Mouse (Mus musculus) granulocyte monocyte progenitor cell, adult 5-6 weeks (primary cell): Measurements from ENCODE around the gene Hnrnpd. TPM values are rescaled to one million over a fixed set of nuclear protein-coding genes. Genes with fewer than 3 reads are reported as not detected.

Source experiments
- ATAC-seq: replicated peaks from 2 replicates; pipeline ENCODE4 v1.8.0; 2016; ENCODE audit warnings: mild to moderate bottlenecking, moderate TSS enrichment, inconsistent platforms; ENCODE audit not compliant: poor library complexity, severe bottlenecking
- total RNA-seq, 2 experiments: library from RNA; stranded (forward) in 1 of 2; stranded (reverse) in 1 of 2; fragments of 200-712, 200-1000 nt in 1 of 2; fragments of >200 nt in 1 of 2; fragmentation: Nextera tagmentation in 1 of 2; gene quantifications; 2 replicates each; pipeline ENCODE4 v1.2.3; 2014 to 2017

Gene Hnrnpd
- total RNA-seq, 2 experiments from 2014 or later, result 149 to 418 TPM

- peak; percentile 48 for ATAC-seq
These were observed 4.8 kb downstream of the Hnrnpd start for GRCm38 (mm10) chr5:99973941-99974340.

- ATAC-seq, result no peak
These were observed 18.8 kb downstream of the Hnrnpd start for GRCm38 (mm10) chr5:99959960-99960359.

DNA sequence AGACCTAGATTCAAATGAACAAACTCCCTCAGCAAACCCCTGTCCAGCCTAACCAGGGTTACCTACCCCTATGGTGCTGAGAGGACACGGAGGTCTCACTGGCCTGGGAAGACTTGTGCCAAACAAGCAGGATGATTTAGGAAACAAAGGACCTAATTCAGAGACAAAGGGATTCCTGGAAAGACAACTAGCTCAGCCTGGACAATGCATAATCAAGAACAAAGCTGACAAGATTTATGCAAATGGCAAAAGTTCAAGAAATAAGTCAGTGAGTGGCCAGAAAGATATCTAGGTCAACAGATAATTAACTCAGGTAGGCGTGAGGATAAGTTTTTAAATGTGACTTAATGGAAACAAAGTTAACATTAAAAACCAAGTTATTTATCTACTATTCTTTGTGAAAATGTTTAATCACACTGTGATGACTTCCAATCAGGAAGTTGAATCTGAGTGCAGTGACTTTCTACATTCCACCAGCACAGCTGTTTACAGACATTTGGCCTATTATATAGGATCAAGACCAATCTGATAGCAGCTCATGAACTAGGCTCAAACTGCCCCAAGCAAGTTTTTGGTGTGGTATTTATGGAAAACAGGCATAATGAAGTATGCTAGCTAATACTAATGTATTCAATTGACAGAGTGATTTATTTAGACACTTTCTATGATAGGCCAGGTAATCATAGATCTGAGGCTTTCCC lies 19.4 kb downstream of the Hnrnpd start:
- no peak for ATAC-seq

GRCm38 (mm10) chr5:99958666-99959065 lies 20.1 kb downstream of the Hnrnpd start:
- ATAC-seq, result no peak

DNA sequence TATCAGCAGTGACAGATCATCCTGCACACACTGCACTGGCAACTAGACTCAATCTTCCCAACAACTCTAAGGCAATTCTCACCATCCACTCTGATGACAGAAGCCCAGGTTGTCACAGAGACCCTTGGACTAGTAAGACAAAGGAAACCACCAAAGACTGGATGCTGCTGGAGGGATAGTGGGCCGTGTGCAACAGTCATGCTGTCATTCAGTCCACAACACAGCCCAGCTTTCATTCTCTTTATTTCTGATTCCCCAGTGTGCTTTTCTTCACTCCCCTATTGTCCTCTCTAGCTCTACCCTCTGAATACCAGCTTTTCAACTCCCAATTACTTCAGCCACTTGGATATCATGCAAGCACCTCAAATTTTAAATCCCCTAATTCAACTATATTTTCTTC lies 24.9 kb downstream of the Hnrnpd start:
- ATAC-seq, result no peak

GRCm38 (mm10) chr5:99952513-99952912 lies 26.2 kb downstream of the Hnrnpd start:
- no peak for ATAC-seq

DNA sequence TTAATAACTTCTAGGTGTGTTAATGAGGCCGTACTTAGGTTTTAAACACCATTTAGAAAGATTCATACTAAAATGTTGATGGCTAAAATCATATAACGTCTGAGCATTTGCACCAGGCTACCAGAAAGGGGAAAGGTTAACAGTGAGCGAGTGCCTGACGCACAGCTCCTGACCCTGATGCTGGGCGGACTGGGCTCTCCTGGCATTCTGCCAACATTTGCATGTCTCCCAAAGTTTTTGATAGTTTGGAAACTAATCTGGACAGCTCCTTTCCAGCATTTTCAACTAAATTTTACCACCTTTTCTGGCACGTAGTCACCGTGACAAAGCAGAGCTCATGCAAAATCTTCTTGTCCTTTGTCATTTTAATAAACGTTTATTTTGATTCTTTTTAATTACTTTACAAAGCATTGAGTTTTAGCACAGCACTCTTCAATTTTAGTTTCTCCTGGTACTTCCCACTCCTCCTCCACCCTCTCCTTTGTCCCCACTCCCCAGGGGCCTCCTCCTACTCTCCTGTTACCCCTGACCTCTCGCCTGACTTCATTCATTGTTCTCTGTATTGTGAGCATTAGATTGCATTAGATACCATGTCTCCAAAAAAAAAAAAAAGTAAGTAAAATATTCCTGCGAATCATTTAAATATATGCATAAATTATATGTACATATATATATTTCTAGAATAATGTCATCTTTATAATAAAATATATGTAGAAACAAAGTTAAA lies 36.8 kb downstream of the Hnrnpd start:
- no peak for ATAC-seq

DNA sequence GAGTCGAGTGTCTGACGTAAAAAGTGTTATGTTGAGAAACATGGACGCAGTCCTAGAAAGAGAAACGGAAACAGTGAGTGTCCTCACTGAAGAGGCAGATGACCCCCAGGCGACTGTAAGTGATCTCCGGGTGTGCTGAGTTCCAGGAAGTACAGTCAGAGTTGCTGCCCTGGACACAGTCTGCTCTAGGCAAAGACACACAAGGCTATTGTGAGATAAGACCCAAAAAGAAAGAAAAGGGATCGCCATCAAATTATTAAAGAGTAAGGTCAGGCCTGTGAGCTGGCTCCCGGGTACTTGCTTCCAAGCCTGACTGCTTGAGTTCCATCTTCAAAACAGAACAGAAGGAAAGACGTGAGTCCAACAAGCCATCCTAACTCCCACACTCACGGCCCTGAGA lies 37.5 kb downstream of the Hnrnpd start:
- ATAC-seq, result no peak

DNA sequence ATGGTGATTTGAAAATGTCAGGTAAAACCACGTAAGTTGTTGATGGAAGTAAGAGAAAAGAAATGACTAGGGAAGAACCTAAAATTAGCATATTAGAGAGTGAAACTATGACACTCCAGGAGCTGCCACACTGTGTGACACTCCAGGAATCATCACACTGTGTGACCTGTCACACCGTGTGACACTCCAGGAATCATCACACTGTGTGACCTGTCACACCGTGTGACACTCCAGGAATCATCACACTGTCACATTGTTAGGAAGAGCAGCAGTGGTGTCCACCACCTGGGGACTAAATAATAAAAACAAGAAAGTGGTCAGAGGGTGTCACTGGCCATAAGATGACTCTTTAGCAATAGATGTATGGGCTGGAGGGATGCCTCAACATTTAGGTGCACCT lies 39.3 kb downstream of the Hnrnpd start:
- ATAC-seq, result no peak

- no peak for ATAC-seq
These were observed 46.8 kb downstream of the Hnrnpd start for GRCm38 (mm10) chr5:99931910-99932309.

DNA sequence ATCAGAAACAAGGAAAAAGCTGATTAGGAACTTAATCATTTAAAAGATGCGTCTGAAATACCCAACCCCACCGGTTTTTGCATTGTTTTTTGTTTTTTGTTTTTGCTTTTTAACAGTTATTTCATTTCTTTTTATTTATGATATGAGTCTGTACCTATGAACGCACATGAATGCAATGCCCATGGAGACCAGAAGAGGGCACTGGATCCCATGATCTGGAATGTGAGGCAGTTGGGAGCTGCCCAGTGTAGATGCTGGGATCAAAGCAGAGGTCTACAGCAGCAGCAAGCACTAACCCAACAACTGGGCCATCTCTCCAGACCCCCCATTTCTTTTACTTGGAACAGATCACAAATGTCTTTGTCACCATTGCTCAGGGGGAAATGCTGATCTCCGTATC lies 50.8 kb downstream of the Hnrnpd start:
- ATAC-seq, result peak; percentile 88

- no peak for ATAC-seq
These were observed 56.7 kb downstream of the Hnrnpd start for GRCm38 (mm10) chr5:99922033-99922432.

DNA sequence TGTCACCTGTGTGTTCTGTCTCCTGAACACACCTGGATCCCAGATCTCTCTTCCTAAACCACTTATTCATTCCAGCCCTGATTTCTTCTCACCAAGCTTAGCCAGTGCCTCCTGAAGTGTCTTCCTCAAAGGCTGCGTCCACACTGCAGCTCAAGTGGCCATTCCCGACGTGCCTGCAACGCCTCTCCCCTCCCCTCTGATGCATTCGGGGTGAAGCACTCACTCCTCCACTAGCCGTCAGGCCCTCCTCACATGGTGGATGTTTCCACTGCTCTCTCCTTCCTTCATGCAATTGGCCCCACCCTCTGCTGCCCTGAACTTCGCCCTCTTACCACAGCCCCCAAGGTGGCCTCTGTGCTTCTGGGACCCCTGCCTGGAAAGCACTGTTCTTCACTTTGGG lies 63.2 kb downstream of the Hnrnpd start:
- no peak for ATAC-seq

GRCm38 (mm10) chr5:99906181-99906956 lies 72.4 kb downstream of the Hnrnpd start, which contains the start of gene Vamp9:
Gene Vamp9, plus strand, starts transcription at chr5:99906254.
- ATAC-seq, result peak; percentile 98

Other genes with a start within 250 kb of the Hnrnpd start
- gene Rasgef1b, start 249.9 kb downstream of the Hnrnpd start, total RNA-seq (2014; fragmentation: Nextera tagmentation), result 0.28 and 0.49 TPM in 2 replicates
- 2.3 and 3.8 TPM in 2 replicates for gene Rasgef1b, start 249.9 kb downstream of the Hnrnpd start, total RNA-seq (2017)
- gene Vamp9, start 72.7 kb downstream of the Hnrnpd start, total RNA-seq (2014; fragmentation: Nextera tagmentation), result not detected in 2 replicates
- gene Vamp9, start 72.7 kb downstream of the Hnrnpd start, total RNA-seq (2017), result not detected in 2 replicates
- gene 4930524J08Rik, start 123 bp upstream of the Hnrnpd start, total RNA-seq (2014; fragmentation: Nextera tagmentation), result 3.4 and 3.5 TPM in 2 replicates
- not detected in 2 replicates for gene 4930524J08Rik, start 123 bp upstream of the Hnrnpd start, total RNA-seq (2017)
- 237 and 261 TPM in 2 replicates for gene Hnrnpdl, start 60.7 kb upstream of the Hnrnpd start, total RNA-seq (2014; fragmentation: Nextera tagmentation)
- 423 and 495 TPM in 2 replicates for gene Hnrnpdl, start 60.7 kb upstream of the Hnrnpd start, total RNA-seq (2017)
- gene Enoph1, start 61.0 kb upstream of the Hnrnpd start, total RNA-seq (2014; fragmentation: Nextera tagmentation), result 37.1 and 58.1 TPM in 2 replicates
- 41.8 and 51.7 TPM in 2 replicates for gene Enoph1, start 61.0 kb upstream of the Hnrnpd start, total RNA-seq (2017)
- gene Tmem150c, start 180.9 kb upstream of the Hnrnpd start, total RNA-seq (2014; fragmentation: Nextera tagmentation), result not detected in 2 replicates
- gene Tmem150c, start 180.9 kb upstream of the Hnrnpd start, total RNA-seq (2017), result not detected in 2 replicates